Mouse (Mus musculus): ENCODE results near the gene Gm42906.

Gene Gm42906

DNA sequence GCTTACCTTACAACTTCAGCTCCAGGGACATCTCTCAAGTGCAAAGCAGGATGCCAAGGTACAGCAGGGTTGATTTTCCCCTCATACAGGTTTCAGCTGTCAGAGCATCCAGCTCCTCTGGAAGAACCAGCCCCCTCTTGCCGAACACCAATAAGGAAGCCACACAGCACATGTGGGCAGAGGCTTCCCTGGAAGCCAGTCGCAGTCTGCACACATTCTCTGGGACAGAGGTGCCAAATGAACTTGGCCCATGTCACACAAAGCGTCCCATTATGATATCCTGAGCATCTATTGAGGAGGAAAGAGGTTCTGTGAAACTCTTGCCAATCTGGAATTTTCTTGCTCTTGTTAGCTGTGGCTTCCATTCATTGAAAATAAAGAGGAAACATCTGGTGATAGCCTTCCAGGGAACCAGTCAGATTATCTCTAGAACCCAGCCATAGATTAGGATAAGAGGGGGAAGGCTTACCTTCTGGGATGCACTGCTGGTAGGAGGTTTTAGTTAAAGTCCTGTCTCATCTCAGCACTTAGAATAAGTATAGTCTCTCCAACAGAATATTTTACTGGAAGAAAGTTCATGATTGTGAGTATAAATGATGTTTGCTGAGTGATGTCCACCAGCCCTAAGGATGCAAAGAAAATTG, at the start of gene Gm42906:
Gm42906 (minus strand) TSS at position 51 of the 644 bp plus-strand sequence.
- no peak for DNase-seq (ENCODE audit: low read depth, low spot score)

- no peak for DNase-seq (ENCODE audit: low read depth, low spot score)
These were observed 17.7 kb upstream of the Gm42906 start for GRCm38 (mm10) chr5:151445695-151446094.

DNA sequence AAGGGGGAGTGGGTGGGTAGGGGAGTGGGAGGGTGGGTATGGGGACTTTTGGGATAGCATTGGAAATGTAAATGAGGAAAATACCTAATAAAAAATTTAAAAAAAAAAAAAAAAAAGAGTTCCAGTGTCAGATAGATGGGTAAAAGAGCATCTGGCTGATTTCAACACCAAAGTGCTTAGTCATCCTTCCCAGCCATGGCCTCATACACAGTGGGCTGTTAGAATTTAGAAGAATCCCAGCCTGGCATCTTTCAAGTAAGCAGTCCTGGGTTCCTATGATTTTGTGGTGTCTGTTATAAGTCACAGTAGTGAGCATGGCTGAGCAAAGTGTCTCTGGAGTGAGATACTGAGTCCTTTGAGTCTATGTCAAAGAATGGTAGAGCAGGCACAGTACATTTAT, 7.1 kb upstream of the Gm42906 start:
- no peak for DNase-seq (ENCODE audit: low read depth, low spot score)

- no peak for DNase-seq (ENCODE audit: low read depth, low spot score)
These were observed 1.5 kb downstream of the Gm42906 start for GRCm38 (mm10) chr5:151426466-151426865.

DNA sequence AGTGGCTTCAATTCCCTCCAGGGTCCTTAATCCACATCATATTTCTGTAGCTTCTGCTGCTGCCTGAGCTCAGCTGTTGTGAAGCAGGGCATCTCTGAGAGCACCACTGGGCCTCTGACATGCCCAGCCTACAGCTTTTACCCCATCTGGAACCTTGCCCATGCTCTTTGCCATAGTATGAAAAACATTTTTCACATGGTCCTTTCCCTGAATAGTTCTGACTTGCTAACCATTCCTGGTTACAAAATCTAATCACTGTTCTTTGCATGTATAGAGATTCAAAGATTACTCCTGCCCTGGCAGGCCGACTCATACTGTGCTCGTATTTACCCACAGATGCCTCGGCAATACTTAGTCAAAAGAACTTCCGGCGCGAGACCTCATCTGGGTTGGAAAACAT, 5.3 kb downstream of the Gm42906 start:
- no peak for DNase-seq (ENCODE audit: low read depth, low spot score)

DNA sequence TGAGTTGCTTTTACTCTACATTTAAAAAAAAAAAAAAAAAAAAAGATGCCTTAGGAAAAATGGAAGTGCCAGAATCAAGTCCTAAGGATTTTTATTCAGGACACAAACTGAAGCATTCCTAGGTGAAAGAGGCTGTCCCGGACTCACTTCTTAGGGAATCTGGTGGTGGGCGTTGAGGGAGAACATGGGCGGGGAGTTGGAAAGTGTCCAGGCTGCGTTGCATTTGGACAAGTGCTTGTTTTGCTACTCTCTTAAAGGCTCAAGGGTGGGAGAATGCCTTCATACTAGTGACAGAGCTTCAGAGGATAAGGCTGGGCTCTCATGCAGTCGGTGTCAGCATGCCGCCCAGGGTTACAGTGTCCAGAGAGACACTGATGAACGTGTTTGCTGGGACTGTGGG, 6.1 kb downstream of the Gm42906 start:
- no peak for DNase-seq (ENCODE audit: low read depth, low spot score)

DNA sequence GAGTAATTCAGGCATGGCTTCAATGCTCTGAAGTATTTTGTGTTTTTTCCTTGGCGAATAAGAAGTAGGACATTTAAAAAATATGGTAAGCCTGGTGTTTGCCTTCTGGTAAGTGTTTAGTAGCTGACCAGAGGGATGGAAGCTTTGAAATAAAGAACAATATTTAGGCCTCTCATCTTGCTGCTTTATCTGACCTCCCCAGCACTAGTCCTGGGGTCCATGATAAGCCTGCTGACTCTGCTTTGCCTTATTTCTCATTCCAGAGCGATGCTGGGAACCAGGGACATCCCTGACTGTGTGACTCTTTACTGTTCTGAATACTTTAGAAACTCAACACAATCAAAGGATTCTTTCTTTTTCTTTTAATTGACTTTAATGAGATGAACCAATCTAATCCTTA, 9.4 kb downstream of the Gm42906 start:
- no peak for DNase-seq (ENCODE audit: low read depth, low spot score)

- DNase-seq (ENCODE audit: low read depth, low spot score): no peak
These were observed 10.4 kb downstream of the Gm42906 start for GRCm38 (mm10) chr5:151417421-151418038.

- no peak for DNase-seq (ENCODE audit: low read depth, low spot score)
These were observed 11.0 kb downstream of the Gm42906 start for GRCm38 (mm10) chr5:151416988-151417387.

- DNase-seq (ENCODE audit: low read depth, low spot score): no peak
These were observed 14.3 kb downstream of the Gm42906 start for GRCm38 (mm10) chr5:151413617-151414016.

DNA sequence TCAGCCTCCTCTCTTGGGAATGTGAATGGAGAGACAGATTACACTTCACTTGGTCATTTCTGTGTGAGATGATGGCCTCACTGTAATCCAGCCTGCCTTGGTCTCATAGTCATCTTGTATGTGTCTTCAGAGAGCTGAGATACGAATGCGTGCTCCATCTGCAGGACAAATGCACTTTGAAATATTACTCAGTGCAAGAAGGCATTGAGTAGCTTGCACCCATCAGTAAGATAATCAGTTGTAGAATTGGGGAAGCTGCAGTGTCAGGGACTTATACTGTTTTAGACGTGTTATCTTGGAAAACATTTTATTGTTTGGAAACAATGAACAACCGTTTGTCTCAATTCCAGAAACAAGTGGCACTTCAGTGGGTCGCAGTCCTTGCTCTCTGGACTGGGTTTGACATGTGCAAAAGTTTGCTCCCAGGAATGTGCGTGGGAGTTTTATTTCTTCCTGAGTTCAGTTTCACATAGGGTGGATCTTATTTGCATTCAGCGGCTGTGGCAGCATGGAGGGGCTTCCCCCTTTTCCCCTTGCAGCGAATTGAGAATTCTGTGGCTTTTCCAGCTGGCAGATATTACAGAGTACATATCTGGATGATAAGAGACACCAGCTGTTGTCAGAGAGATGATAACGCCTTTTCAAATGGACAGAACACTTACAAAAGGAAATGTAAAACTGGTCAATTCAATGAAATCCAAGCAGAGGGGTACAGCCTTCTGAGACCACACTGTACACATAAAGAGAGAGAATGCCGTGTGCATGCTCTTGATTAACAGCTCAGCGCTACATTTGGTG, 15.1 kb downstream of the Gm42906 start:
- no peak for DNase-seq (ENCODE audit: low read depth, low spot score)

DNA sequence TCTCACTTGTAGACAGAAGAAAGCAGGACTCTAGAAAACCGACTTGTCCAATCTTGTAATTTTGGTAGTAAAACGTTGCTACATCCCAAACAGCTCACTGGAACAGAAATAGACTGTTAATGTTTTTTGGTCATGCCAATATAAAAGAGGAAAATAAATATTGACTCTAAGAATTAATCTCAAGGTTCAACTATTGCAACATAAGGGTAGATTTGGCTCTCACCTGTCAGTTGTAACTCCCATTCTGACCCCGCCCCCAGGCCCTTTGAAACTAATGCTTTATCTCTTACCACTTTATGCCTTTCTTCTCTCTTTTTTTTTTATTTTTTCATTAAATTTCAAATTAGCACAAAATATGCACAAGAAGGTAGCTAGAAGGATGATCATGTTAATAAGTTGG, 18.0 kb downstream of the Gm42906 start:
- no peak for DNase-seq (ENCODE audit: low read depth, low spot score)

DNA sequence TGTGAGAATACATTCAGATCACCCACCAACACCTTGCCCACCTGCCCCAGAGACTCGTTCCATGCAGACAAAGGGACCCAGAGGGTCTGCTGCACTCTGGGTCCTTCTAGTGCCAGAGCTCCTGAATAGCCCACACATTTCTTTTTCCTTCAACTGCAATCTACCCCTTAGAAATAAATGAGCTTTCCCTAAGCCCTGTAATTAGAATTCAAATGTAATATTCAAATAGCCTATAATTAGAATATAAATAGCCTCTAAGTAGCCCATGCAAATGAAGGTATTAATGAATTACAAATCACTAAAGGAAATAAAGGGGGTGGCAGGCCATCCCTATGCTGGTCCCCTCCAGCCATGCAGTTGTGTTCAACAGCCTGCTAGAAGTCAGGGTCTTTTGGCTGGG, 18.7 kb downstream of the Gm42906 start:
- no peak for DNase-seq (ENCODE audit: low read depth, low spot score)

DNA sequence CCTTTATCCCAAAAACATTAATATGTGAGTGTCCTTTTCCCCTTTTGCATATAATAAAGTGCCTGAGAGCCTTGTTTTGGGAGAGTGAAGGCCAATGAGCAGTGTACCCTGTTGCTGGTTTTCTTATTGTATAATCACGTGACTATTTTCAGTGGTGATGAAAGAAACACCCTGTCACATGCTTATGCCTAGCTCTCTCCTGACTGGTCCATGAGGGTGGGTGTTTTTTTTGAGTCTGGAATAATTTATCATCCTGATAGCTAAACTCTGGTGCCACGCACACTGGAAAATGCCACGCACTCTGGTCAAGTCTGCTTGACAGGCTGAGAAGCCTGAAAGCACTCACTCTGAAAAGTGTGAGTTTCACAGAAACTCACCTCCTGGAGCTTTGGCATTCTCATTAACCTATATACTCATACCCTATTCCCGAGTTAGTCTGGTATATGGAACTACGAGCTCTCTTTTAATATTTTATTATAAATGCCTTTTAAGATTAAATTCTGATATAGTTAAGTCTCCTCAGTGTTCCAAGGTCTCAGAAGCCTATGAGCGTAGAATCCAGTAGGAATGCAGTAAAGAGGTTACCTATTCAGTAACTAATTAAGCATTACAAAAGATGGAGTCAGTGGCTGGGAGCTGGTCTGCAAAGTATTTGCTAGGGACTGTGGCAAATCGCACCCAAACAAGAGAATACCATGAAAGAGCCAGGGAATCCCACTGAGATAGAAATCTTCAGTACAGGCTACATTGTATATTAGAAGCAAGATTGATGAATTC, 19.7 kb downstream of the Gm42906 start:
- DNase-seq (ENCODE audit: low read depth, low spot score): no peak

GRCm38 (mm10) chr5:151407493-151407892, 20.5 kb downstream of the Gm42906 start:
- no peak for DNase-seq (ENCODE audit: low read depth, low spot score)

GRCm38 (mm10) chr5:151406276-151406675, 21.7 kb downstream of the Gm42906 start:
- DNase-seq (ENCODE audit: low read depth, low spot score): no peak

- no peak for DNase-seq (ENCODE audit: low read depth, low spot score)
These were observed 22.6 kb downstream of the Gm42906 start for GRCm38 (mm10) chr5:151405314-151405903.

GRCm38 (mm10) chr5:151403586-151403985, 24.4 kb downstream of the Gm42906 start:
- DNase-seq (ENCODE audit: low read depth, low spot score): no peak

DNA sequence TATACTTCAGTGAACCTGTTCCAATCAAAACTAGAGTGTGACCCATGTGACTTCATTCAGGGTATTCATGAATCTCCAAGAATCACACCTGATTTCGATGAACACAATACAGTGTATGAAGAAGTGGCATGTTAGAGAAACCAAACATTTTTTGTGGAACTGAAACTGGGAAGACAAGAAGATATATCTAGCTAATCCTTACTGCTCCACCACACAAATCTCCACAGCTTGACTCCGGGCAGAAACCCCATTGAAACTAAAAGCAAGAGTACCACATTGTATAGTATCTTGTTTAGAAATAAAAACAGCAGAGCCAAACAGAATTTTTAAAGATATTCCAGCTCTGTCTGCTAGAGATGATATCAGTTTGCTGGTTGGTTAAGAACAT, 27.4 kb downstream of the Gm42906 start:
- no peak for DNase-seq (ENCODE audit: low read depth, low spot score)

DNA sequence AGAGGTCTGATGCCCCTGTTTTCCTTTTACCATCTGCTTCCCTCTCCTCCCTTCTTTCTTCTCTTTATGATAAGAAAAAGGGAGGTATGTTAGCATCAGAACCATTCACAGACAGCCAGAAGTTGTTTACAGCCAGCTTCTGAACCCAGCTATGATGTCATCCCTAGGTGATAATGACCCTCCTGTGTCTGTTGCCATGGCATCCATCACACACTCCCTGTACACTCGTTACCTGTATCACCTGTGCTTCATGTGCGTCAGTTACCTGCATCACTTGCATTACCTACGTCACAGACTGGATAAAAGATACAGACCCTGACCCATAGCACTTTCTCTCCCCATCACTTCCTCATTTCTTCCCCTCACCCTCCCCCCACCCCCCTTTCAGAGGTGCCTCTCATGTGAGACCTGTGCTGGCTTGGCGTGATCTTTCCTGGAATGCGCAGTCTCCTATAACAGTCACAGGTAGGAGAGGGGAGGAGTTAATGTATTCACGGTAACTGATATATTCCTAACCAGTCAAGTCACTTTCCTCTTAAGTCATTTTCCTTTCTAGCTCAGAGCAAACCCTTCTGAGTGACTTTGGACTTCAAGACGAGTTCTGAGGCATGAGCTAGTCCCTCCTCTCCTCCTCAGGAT, 27.9 kb downstream of the Gm42906 start:
- no peak for DNase-seq (ENCODE audit: low read depth, low spot score)

DNA sequence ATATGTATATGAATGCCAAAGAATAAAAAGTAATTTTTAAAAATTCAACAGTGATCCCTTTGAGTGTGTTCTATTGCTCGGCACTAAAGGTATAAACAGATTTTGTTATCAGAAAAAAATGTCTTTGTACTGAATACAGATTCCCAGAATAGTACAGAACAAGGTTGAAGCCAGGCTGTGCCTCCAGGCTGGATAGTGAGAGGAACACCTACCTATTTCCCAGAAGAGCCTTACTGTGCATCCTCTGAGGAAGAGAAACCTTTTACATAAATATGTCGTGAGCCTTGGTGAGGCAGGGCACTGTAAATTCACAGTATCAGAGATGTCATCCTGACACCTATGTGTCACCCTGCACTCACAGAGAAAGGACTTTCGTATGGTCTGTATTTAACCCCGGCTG, 31.8 kb downstream of the Gm42906 start:
- DNase-seq (ENCODE audit: low read depth, low spot score): no peak

Data from CD4-positive helper T cell, adult 2 months (primary cell).